Mouse (Mus musculus): ENCODE results near the gene Mindy3.

Gene Mindy3

GRCm38 (mm10) chr2:12371401-12371800 is 47.9 kb downstream of the Mindy3 start:
- DNase-seq (ENCODE audit: low read depth, low spot score), result no peak

GRCm38 (mm10) chr2:12368451-12368850 is 50.8 kb downstream of the Mindy3 start:
- no peak for DNase-seq (ENCODE audit: low read depth, low spot score)

GRCm38 (mm10) chr2:12368016-12368415 is 51.3 kb downstream of the Mindy3 start:
- no peak for DNase-seq (ENCODE audit: low read depth, low spot score)

- DNase-seq (ENCODE audit: low read depth, low spot score), result no peak
Measured at GRCm38 (mm10) chr2:12361310-12361709, 58.0 kb downstream of the Mindy3 start.

GRCm38 (mm10) chr2:12354837-12355236 is 64.4 kb downstream of the Mindy3 start:
- no peak for DNase-seq (ENCODE audit: low read depth, low spot score)

GRCm38 (mm10) chr2:12348914-12349313 is 70.4 kb downstream of the Mindy3 start:
- no peak for DNase-seq (ENCODE audit: low read depth, low spot score)

- peak; percentile 58 for DNase-seq (ENCODE audit: low read depth, low spot score)
Measured at GRCm38 (mm10) chr2:12331962-12332361, 87.3 kb downstream of the Mindy3 start.

- DNase-seq (ENCODE audit: low read depth, low spot score), result no peak
Measured at GRCm38 (mm10) chr2:12329620-12330019, 89.7 kb downstream of the Mindy3 start.

- DNase-seq (ENCODE audit: low read depth, low spot score), result no peak
Measured at GRCm38 (mm10) chr2:12329068-12329407, 90.2 kb downstream of the Mindy3 start.

- no peak for DNase-seq (ENCODE audit: low read depth, low spot score)
Measured at GRCm38 (mm10) chr2:12328355-12329067, 90.8 kb downstream of the Mindy3 start.

GRCm38 (mm10) chr2:12327691-12328354 is 91.4 kb downstream of the Mindy3 start:
- DNase-seq (ENCODE audit: low read depth, low spot score), result no peak

- DNase-seq (ENCODE audit: low read depth, low spot score), result no peak
Measured at GRCm38 (mm10) chr2:12327216-12327615, 92.1 kb downstream of the Mindy3 start.

GRCm38 (mm10) chr2:12325868-12326267 is 93.4 kb downstream of the Mindy3 start:
- no peak for DNase-seq (ENCODE audit: low read depth, low spot score)

GRCm38 (mm10) chr2:12325417-12325816 is 93.9 kb downstream of the Mindy3 start:
- no peak for DNase-seq (ENCODE audit: low read depth, low spot score)

GRCm38 (mm10) chr2:12320914-12321313 is 98.4 kb downstream of the Mindy3 start:
- DNase-seq (ENCODE audit: low read depth, low spot score), result no peak

- DNase-seq (ENCODE audit: low read depth, low spot score), result no peak
Measured at GRCm38 (mm10) chr2:12318715-12319114, 100.6 kb downstream of the Mindy3 start.

GRCm38 (mm10) chr2:12318036-12318435 is 101.2 kb downstream of the Mindy3 start:
- no peak for DNase-seq (ENCODE audit: low read depth, low spot score)

GRCm38 (mm10) chr2:12317343-12317742 is 101.9 kb downstream of the Mindy3 start:
- no peak for DNase-seq (ENCODE audit: low read depth, low spot score)

- DNase-seq (ENCODE audit: low read depth, low spot score), result no peak
Measured at GRCm38 (mm10) chr2:12316361-12316760, 102.9 kb downstream of the Mindy3 start.

- DNase-seq (ENCODE audit: low read depth, low spot score), result no peak
Measured at GRCm38 (mm10) chr2:12314028-12314427, 105.2 kb downstream of the Mindy3 start.

GRCm38 (mm10) chr2:12308466-12308865 is 110.8 kb downstream of the Mindy3 start:
- DNase-seq (ENCODE audit: low read depth, low spot score), result no peak

GRCm38 (mm10) chr2:12307311-12307710 is 112.0 kb downstream of the Mindy3 start:
- DNase-seq (ENCODE audit: low read depth, low spot score), result no peak

GRCm38 (mm10) chr2:12305064-12305650 is 114.1 kb downstream of the Mindy3 start:
- no peak for DNase-seq (ENCODE audit: low read depth, low spot score)

Data from telencephalon, adult 2 months (tissue).